Mouse (Mus musculus) intestine, embryonic 14.5 days (tissue): ENCODE results near the gene Rab11fip5. TPM values are rescaled to one million over a fixed set of nuclear protein-coding genes. Genes with fewer than 3 reads are reported as not detected.

Experiments used
- ATAC-seq: fragments of 200-750 bp; cut with Nextera tagmentation; replicated peaks from 2 replicates; pipeline ENCODE4 v1.8.0; 2017; ENCODE audit warnings: low read depth, moderate number of reproducible peaks, moderate TSS enrichment, moderate library complexity; ENCODE audit not compliant: low FRiP score, low TSS enrichment
- DNase-seq: peaks from one replicate; pipeline ENCODE4 v3.0.0-alpha.2; 2018; ENCODE audit warnings: low spot score
- H3K27ac ChIP-seq: fragments of 300-500 bp; sonication (generic); 2 replicates; pipeline ENCODE4 v1.5.1; 2014; ENCODE audit warnings: low read depth, mild to moderate bottlenecking, control low read depth
- H3K27me3 ChIP-seq: fragments of 300-500 bp; sonication (generic); replicated peaks from 2 replicates; pipeline ENCODE4 v1.6.1; 2014; ENCODE audit warnings: low read length, control low read depth; ENCODE audit not compliant: control insufficient read depth, insufficient read depth
- H3K36me3 ChIP-seq: fragments of 300-500 bp; sonication (generic); 2 replicates; pipeline ENCODE4 v1.6.1; 2014; ENCODE audit warnings: low read length, control low read depth; ENCODE audit not compliant: control insufficient read depth, insufficient read depth
- H3K4me1 ChIP-seq: fragments of 300-500 bp; sonication (generic); replicated peaks from 2 replicates; pipeline ENCODE4 v1.6.1; 2014; ENCODE audit warnings: low read length, control low read depth, mixed read lengths; ENCODE audit not compliant: control insufficient read depth, insufficient read depth
- H3K4me2 ChIP-seq: fragments of 300-500 bp; sonication (generic); 2 replicates; pipeline ENCODE4 v1.6.1; 2014; ENCODE audit warnings: low read length
- H3K4me3 ChIP-seq: fragments of 300-500 bp; sonication (generic); 2 replicates; pipeline ENCODE4 v1.5.1; 2014; ENCODE audit warnings: low read depth, low read length, control low read depth, mixed read lengths
- H3K9ac ChIP-seq: fragments of 300-500 bp; sonication (generic); 2 replicates; pipeline ENCODE4 v1.6.1; 2014; ENCODE audit warnings: mild to moderate bottlenecking, low read length
- H3K9me3 ChIP-seq: fragments of 300-500 bp; sonication (generic); 2 replicates; pipeline ENCODE4 v1.6.1; 2016; ENCODE audit warnings: low read length, control low read depth; ENCODE audit not compliant: control insufficient read depth
- WGBS: fragments of 180-500 bp; shearing (Covaris S2); extraction: QIAGEN DNeasy Blood & Tissue Kit; methylation state at CpG from one replicate; pipeline ENCODE4 v1.1.7; 2014; 5-methylcytosine and 5-hydroxymethylcytosine counted together
- polyA plus RNA-seq: library from polyadenylated mRNA; unstranded; fragments of >200 nt; fragmentation: Nextera tagmentation; extraction: Ambion mirVana; gene quantifications from 2 replicates; pipeline ENCODE4 v1.2.1, GENCODE M21; 2014

Gene Rab11fip5
- polyA plus RNA-seq, 1 experiment from 2014 or later = 8.0 TPM

DNA sequence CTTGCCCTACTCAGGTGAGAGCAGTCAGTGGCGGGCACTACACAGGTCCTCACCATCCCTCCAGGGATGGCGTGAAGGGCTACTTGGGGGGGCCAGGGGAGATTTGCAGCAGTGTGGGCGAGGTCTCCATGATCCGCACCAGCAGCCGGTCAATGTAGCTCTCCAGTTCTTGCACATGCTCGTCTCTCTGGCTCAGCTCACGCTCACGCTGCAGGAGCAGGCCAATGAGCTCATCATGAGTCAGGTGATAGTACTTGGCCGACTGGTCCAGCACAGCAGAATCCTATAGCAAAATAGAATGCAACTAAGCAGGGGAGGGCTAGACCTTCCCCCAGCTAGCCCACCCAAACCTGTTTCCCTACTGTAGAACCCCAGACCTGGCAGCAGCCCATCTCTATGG is 37.5 kb downstream of the Rab11fip5 start:
- H3K4me1 ChIP-seq = peaks cover under 1% of the 10 kb centered on the region; the same call in 1 of the 2 replicates
- no peak overlapping the region for H3K27ac ChIP-seq
- H3K36me3 ChIP-seq = peaks cover 4% of the 10 kb centered on the region; the same call in 1 of the 2 replicates
- 78% methylated on average over 9 of the region's 9 CpGs for WGBS
- ATAC-seq (no peak), DNase-seq (no peak)
- no peaks in the 10 kb centered on the region for H3K9me3 ChIP-seq
- 0 out of 2 replicates have a peak, but pooled peaks cover under 1% of the 10 kb centered on the region for H3K27me3 ChIP-seq
- no peak overlapping the region for H3K9ac ChIP-seq
- H3K4me3 ChIP-seq = no peak overlapping the region
- no peak overlapping the region for H3K4me2 ChIP-seq

GRCm38 (mm10) chr6:85335352-85335751 is 39.1 kb downstream of the Rab11fip5 start:
- WGBS = 66% methylated on average over 3 of the region's 3 CpGs
- Histone ChIP-seq H3K27ac (no peak overlapping the region), H3K9ac (no peak overlapping the region), H3K4me1 (peaks cover 8% of the 10 kb centered on the region), H3K4me2 (no peak overlapping the region), H3K9me3 (no peaks in the 10 kb centered on the region), H3K27me3 (0 out of 2 replicates have a peak, but pooled peaks cover 3% of the 10 kb centered on the region), H3K4me3 (no peak overlapping the region), H3K36me3 (peaks cover 4% of the 10 kb centered on the region; the same call in 1 of the 2 replicates)
- DNase-seq (no peak), ATAC-seq (no peak)

DNA sequence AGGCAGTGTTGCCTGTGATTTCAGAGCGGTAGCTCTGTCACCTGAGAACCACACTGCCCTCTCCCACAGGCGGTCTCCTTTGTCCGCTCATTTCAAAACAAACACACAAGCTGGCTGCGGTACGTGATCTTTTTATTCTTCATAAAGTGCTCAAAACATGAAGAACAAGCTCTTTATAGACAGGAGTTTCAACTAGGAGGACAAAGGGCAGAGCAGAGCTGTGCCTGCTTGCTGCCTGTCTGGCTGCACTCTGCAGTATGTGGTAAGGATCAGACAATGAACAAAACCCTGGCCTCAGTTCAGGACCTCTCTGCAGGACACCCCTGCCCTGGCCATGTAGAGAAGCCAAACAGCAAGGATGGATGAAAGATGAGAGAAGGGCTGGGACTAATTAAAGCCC is 39.6 kb downstream of the Rab11fip5 start:
- ATAC-seq = no peak
- no peaks in the 10 kb centered on the region for H3K9me3 ChIP-seq
- 68% methylated on average over 5 of the region's 5 CpGs for WGBS
- no peak overlapping the region for H3K27ac ChIP-seq
- peaks cover 4% of the 10 kb centered on the region; the same call in 1 of the 2 replicates for H3K36me3 ChIP-seq
- H3K4me3 ChIP-seq = no peak overlapping the region
- DNase-seq = no peak
- no peak overlapping the region for H3K4me2 ChIP-seq
- H3K4me1 ChIP-seq = peaks cover 8% of the 10 kb centered on the region
- H3K9ac ChIP-seq = no peak overlapping the region
- H3K27me3 ChIP-seq = 0 out of 2 replicates have a peak, but pooled peaks cover 3% of the 10 kb centered on the region

GRCm38 (mm10) chr6:85334251-85334650 is 40.2 kb downstream of the Rab11fip5 start:
- H3K27ac ChIP-seq = no peak overlapping the region
- H3K4me2 ChIP-seq = no peak overlapping the region
- H3K9me3 ChIP-seq = no peaks in the 10 kb centered on the region
- H3K27me3 ChIP-seq = 0 out of 2 replicates have a peak, but pooled peaks cover 3% of the 10 kb centered on the region
- H3K4me1 ChIP-seq = peaks cover 8% of the 10 kb centered on the region
- no peak overlapping the region for H3K4me3 ChIP-seq
- DNase-seq (no peak), ATAC-seq (no peak)
- H3K36me3 ChIP-seq = peaks cover 4% of the 10 kb centered on the region; the same call in 1 of the 2 replicates
- H3K9ac ChIP-seq = no peak overlapping the region

DNA sequence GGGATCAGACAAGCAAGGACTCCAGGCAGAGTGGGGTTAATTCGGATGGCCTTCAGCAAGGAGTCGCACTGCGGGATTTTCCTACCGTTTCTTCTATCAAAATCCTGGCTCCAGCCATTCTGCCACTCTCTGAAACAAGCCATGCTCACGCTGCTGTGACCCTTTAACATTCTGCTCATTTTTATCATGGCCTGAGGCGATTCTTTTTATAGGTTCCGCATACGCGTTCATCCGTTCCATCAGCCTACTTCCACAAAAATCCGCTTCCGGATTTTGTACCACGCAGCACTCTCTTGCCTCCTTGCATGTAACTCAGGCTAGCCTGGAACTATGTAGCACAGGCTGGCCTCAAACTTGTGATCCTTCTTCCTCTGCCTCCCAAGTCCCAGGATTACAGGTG is 40.7 kb downstream of the Rab11fip5 start:
- Histone ChIP-seq H3K4me1 (peaks cover 8% of the 10 kb centered on the region), H3K9ac (peak overlapping the region; percentile 58; the same call in 1 of the 2 replicates), H3K4me2 (peak overlapping the region; percentile 95), H3K9me3 (no peaks in the 10 kb centered on the region), H3K36me3 (peaks cover 4% of the 10 kb centered on the region; the same call in 1 of the 2 replicates), H3K27ac (peak overlapping the region; percentile 78; the same call in 1 of the 2 replicates), H3K27me3 (0 out of 2 replicates have a peak, but pooled peaks cover 3% of the 10 kb centered on the region), H3K4me3 (peak overlapping the region; percentile 69)
- DNase-seq = no peak
- WGBS = 1% methylated on average over 13 of the region's 13 CpGs
- ATAC-seq = no peak

GRCm38 (mm10) chr6:85333000-85333669 is 41.3 kb downstream of the Rab11fip5 start, which contains the start of gene Sfxn5:
Sfxn5 (minus strand) TSS chr6:85333422.
- Histone ChIP-seq H3K9ac (peak within 1 kb of the TSS; percentile 58), H3K9me3 (no peaks in the 10 kb centered on the region), H3K4me1 (peaks cover 8% of the 10 kb centered on the region), H3K27ac (peak within 1 kb of the TSS; percentile 78), H3K4me2 (peak within 1 kb of the TSS; percentile 95), H3K27me3 (0 out of 2 replicates have a peak, but pooled peaks cover 3% of the 10 kb centered on the region), H3K4me3 (peak within 1 kb of the TSS; percentile 69), H3K36me3 (peaks cover 4% of the 10 kb centered on the region; the same call in 1 of the 2 replicates)
- WGBS = under 1% methylated on average over 49 of the region's 49 CpGs
- ATAC-seq (peak; percentile 98), DNase-seq (peak; percentile 98)

DNA sequence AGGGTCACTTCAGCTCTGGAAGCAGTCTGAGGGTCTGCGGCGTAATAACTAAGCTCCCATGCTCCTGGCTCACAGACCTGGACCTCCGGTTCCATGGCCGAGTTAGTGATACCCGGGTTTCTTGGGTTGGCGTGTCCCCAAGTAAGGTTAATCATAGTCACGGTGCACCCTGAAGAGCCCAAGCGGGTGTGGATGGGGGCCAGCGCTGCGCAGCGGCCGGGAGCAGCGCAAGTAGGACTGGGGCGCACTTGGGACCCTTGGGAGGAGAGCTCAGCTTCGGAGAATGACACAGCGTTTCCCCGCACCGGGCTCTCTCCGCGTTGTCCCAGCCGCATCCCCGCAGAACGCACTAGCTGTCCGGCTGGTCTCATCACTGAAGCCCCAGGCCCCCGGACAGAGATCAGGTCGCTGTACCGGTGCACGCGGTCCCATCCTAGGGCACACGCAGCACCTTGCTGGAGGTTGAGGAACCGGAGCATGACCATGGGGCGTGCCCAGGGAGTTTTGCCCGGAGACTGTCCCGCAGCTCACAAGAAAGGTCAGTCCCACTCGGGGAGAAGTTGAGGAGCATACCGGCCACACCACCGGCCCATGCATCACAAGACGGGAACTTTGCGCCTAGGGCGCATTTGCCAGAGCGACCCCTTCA is 42.0 kb downstream of the Rab11fip5 start:
- under 1% methylated on average over 41 of the region's 41 CpGs for WGBS
- H3K27me3 ChIP-seq = 0 out of 2 replicates have a peak, but pooled peaks cover 3% of the 10 kb centered on the region
- DNase-seq = no peak
- ATAC-seq = peak; percentile 54
- peaks cover 4% of the 10 kb centered on the region; the same call in 1 of the 2 replicates for H3K36me3 ChIP-seq
- H3K4me3 ChIP-seq = peak overlapping the region; percentile 69
- H3K9ac ChIP-seq = peak overlapping the region; percentile 58
- H3K4me1 ChIP-seq = peaks cover 8% of the 10 kb centered on the region
- H3K27ac ChIP-seq = no peak overlapping the region
- no peaks in the 10 kb centered on the region for H3K9me3 ChIP-seq
- H3K4me2 ChIP-seq = peak overlapping the region; percentile 95

GRCm38 (mm10) chr6:85331736-85332135 is 42.7 kb downstream of the Rab11fip5 start:
- Histone ChIP-seq H3K9ac (no peak overlapping the region), H3K27ac (no peak overlapping the region), H3K4me2 (peak overlapping the region; percentile 95), H3K9me3 (no peaks in the 10 kb centered on the region), H3K27me3 (0 out of 2 replicates have a peak, but pooled peaks cover 3% of the 10 kb centered on the region), H3K4me3 (peak overlapping the region; percentile 69; the same call in 1 of the 2 replicates), H3K4me1 (peaks cover 8% of the 10 kb centered on the region), H3K36me3 (peaks cover 2% of the 10 kb centered on the region; the same call in 1 of the 2 replicates)
- ATAC-seq = no peak
- WGBS = 12% methylated on average over 8 of the region's 8 CpGs
- no peak for DNase-seq
